Mouse (Mus musculus) thymus, adult 2 months (tissue): ENCODE results near the gene Slc24a3. TPM values are rescaled to one million over a fixed set of nuclear protein-coding genes. Genes with fewer than 3 reads are reported as not detected.
A peak's percentile ranks its signal among the peaks of the same experiment; 100 is the strongest.

Experiments used
- DNase-seq: peaks from one replicate; pipeline ENCODE4 v3.0.0; 2021
- H3K27ac ChIP-seq: fragments of 200-500 bp; 2 replicates; pipeline ENCODE4 v1.5.1; 2012; ENCODE audit warnings: low read length, control low read depth; ENCODE audit not compliant: control insufficient read depth, insufficient read depth
- H3K27me3 ChIP-seq: fragments of 200-500 bp; 2 replicates; pipeline ENCODE4 v1.6.1; 2012; ENCODE audit warnings: mild to moderate bottlenecking, low read length, moderate library complexity, mixed read lengths; ENCODE audit not compliant: control insufficient read depth, insufficient read depth
- H3K36me3 ChIP-seq: fragments of 200-500 bp; 2 replicates; pipeline ENCODE4 v1.6.1; 2012; ENCODE audit warnings: mild to moderate bottlenecking, low read length, moderate library complexity; ENCODE audit not compliant: control insufficient read depth, insufficient read depth
- H3K4me1 ChIP-seq: fragments of 200-500 bp; replicated peaks from 2 replicates; pipeline ENCODE4 v1.6.1; 2012; ENCODE audit warnings: low read length; ENCODE audit not compliant: control insufficient read depth, insufficient read depth
- H3K4me3 ChIP-seq: fragments of 200-500 bp; 2 replicates; pipeline ENCODE4 v1.5.1; 2012; ENCODE audit warnings: mild to moderate bottlenecking, low read length, control low read depth, moderate library complexity; ENCODE audit not compliant: control insufficient read depth, insufficient read depth
- CTCF ChIP-seq: fragments of 200-500 bp; IDR thresholded peaks from 2 replicates; pipeline ENCODE4 v1.5.1; 2012; ENCODE audit warnings: mild to moderate bottlenecking, control low read depth, low read length, moderate library complexity, borderline replicate concordance; ENCODE audit not compliant: control insufficient read depth, poor library complexity, insufficient read depth; ENCODE audit errors: extremely low read depth
- POLR2A ChIP-seq: fragments of 200-500 bp; IDR thresholded peaks from 2 replicates; pipeline ENCODE4 v1.6.1; 2012; ENCODE audit warnings: mild to moderate bottlenecking, low read length, control low read depth, moderate library complexity; ENCODE audit not compliant: control insufficient read depth, poor library complexity, insufficient read depth; ENCODE audit errors: extremely low read depth
- WGBS: fragments of 180-500 bp; shearing (Covaris S2); methylation state at CpG from one replicate; pipeline ENCODE4 v1.1.7; 2018; 5-methylcytosine and 5-hydroxymethylcytosine counted together
- polyA plus RNA-seq: library from polyadenylated mRNA; depleted of rRNA; stranded (reverse); fragments of >200 nt; gene quantifications from 2 replicates; pipeline ENCODE4 v1.2.3, GENCODE M21; 2012

Slc24a3 gene
- polyA plus RNA-seq, 1 experiment: 2.7 TPM

DNA sequence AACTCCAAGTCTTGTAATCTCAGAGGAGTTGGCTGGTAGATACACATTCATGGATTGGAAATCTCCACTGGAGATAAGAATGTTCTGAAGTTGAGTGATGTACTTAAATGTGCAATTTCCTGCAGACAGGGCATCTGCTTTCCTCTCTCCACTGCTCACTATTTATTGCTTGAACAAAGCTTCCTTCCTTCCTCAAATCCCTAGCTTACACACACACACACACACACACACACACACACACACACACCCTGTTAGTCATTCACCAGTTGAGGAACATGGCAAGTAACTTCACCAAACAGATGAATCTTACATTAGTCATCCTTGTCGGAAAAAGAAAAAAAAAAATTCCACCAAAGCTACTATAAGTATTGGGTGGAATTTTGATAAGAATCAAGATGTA is 8.6 kb upstream of the Slc24a3 start:
- DNase-seq: no peak
- Histone ChIP-seq H3K27me3 (no peaks in the 10 kb centered on the region), H3K36me3 (no peaks in the 10 kb centered on the region), H3K27ac (no peak overlapping the region), H3K4me3 (no peak overlapping the region), H3K4me1 (no peaks in the 10 kb centered on the region)
- TF ChIP-seq POLR2A (no peak), CTCF (no peak)
- WGBS: 39% methylated on average over 1 of the region's 1 CpGs

GRCm38 (mm10) chr2:145161046-145161700 is 6.4 kb upstream of the Slc24a3 start:
- Histone ChIP-seq H3K27ac (no peak overlapping the region), H3K4me3 (no peak overlapping the region), H3K27me3 (no peaks in the 10 kb centered on the region), H3K4me1 (no peaks in the 10 kb centered on the region), H3K36me3 (no peaks in the 10 kb centered on the region)
- peak; percentile 62 for DNase-seq
- 43% methylated on average over 12 of the region's 12 CpGs for WGBS
- peak; percentile 67; the same call in 1 of the 2 replicates for TF ChIP-seq CTCF
- TF ChIP-seq POLR2A: no peak

DNA sequence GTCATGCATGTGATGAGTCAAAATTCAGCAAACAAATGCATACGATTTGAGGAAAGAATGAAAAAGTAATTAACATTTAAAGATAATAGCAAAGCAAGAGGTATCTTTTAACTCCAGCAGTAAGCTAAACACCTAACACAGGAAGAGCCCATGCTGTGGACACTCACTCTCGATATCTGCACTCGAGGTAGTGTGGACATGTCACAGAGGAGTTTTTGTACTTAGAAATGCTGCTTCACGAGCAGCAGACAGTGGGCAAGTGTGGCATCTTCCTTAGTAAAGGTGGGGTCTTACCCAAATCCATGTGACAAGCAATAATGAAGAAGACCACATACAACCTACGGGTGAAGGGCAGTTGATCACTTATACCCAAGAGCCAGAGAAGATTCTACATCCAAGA is 3.5 kb upstream of the Slc24a3 start:
- no peak for DNase-seq
- H3K4me1 ChIP-seq: no peaks in the 10 kb centered on the region
- no peak for TF ChIP-seq CTCF
- no peak for TF ChIP-seq POLR2A
- no peak overlapping the region for H3K4me3 ChIP-seq
- H3K27ac ChIP-seq: no peak overlapping the region
- H3K36me3 ChIP-seq: no peaks in the 10 kb centered on the region
- no peaks in the 10 kb centered on the region; the same call in 1 of the 2 replicates for H3K27me3 ChIP-seq
- WGBS: 79% methylated on average over 5 of the region's 5 CpGs

GRCm38 (mm10) chr2:145164562-145164961 is 3.0 kb upstream of the Slc24a3 start:
- DNase-seq: no peak
- H3K4me3 ChIP-seq: no peak overlapping the region
- TF ChIP-seq CTCF: no peak
- no peak for TF ChIP-seq POLR2A
- H3K27me3 ChIP-seq: no peaks in the 10 kb centered on the region; the same call in 1 of the 2 replicates
- no peaks in the 10 kb centered on the region for H3K4me1 ChIP-seq
- 65% methylated on average over 4 of the region's 4 CpGs for WGBS
- H3K36me3 ChIP-seq: no peaks in the 10 kb centered on the region
- no peak overlapping the region for H3K27ac ChIP-seq

DNA sequence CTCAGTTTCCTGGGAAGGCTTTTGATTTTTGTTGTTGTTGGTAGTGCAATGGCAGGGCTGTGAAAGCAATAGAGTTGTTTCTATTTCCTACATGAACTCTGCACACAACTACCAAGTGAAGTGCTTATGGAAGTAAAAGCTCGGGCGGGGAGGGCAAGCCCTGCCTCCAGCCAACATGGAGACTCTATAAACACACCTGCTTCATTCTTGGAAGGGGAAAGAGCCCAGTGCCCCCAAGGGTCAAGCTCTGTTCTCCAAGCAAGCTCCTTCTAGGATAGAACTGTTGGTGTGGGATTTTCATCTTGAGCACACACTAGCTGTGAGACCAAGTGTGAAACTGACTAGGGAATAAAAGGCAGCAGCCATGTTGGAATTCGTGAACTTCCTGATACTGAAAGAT is 2.5 kb upstream of the Slc24a3 start:
- Histone ChIP-seq H3K4me1 (no peaks in the 10 kb centered on the region), H3K27me3 (no peaks in the 10 kb centered on the region; the same call in 1 of the 2 replicates), H3K27ac (no peak overlapping the region), H3K36me3 (no peaks in the 10 kb centered on the region), H3K4me3 (no peak overlapping the region)
- no peak for DNase-seq
- TF ChIP-seq CTCF (no peak), POLR2A (no peak)
- 86% methylated on average over 3 of the region's 3 CpGs for WGBS

GRCm38 (mm10) chr2:145165854-145166253 is 1.7 kb upstream of the Slc24a3 start:
- Histone ChIP-seq H3K36me3 (no peaks in the 10 kb centered on the region), H3K27me3 (no peaks in the 10 kb centered on the region; the same call in 1 of the 2 replicates), H3K4me3 (no peak overlapping the region), H3K4me1 (no peaks in the 10 kb centered on the region), H3K27ac (no peak overlapping the region)
- TF ChIP-seq POLR2A: no peak
- TF ChIP-seq CTCF: no peak
- 75% methylated on average over 6 of the region's 6 CpGs for WGBS
- no peak for DNase-seq
